Mouse (Mus musculus): ENCODE data around the gene Ldlrad3. TPM values are rescaled to one million over a fixed set of nuclear protein-coding genes. Genes with fewer than 3 reads are reported as not detected.

Gene Ldlrad3
- total and polyA plus RNA-seq, 3 experiments = 3.5 to 6.1 TPM; not detected in 1

- H3K4me1 ChIP-seq (ENCODE audit: control insufficient read depth in 1 of 2, insufficient read depth in 2 of 2, low read length in 2 of 2) = peaks cover 0 to 7% of the 10 kb centered on the region in 2 experiments; a peak in 1 of 4 replicates
- H3K9me3 ChIP-seq (replicated peaks; ENCODE audit: insufficient read depth, low read length) = no peaks in the 10 kb centered on the region
These were observed 10.3 kb downstream of the Ldlrad3 start for GRCm38 (mm10) chr2:102175741-102176433.

DNA sequence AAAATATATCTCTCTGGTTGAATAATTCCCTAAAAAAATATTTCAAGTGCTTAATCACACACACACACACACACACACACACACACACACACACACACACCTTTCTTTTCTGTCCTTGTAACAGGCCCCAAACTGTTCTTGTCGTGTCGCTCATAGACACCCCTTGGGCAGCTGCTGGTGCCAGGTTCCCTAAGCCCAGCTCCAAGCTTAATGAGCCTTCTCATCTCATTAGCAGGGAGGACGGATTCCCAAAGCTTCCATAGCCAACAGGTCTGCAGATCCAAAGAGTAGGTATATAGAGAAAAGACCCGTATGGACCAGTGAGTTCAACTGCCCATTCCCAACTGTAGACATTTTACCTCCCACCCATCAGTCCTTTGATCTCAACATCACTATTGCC, 13.7 kb downstream of the Ldlrad3 start:
- no peak overlapping the region for H3K4me3 ChIP-seq (ENCODE audit: control insufficient read depth in 1 of 2, insufficient read depth in 1 of 2, low read depth in 2 of 2, low read length in 2 of 2)
- no peak for DNase-seq (ENCODE audit: low read depth, low spot score)
- H3K9me3 ChIP-seq (replicated peaks; ENCODE audit: insufficient read depth, low read length) = no peaks in the 10 kb centered on the region
- no peak overlapping the region for H3K27ac ChIP-seq (ENCODE audit: control insufficient read depth, low read depth, low read length)
- no peaks in the 10 kb centered on the region for H3K79me2 ChIP-seq (ENCODE audit: control insufficient read depth, insufficient read depth, low read length, poor library complexity)
- H3K4me1 ChIP-seq (ENCODE audit: control insufficient read depth in 1 of 2, insufficient read depth in 2 of 2, low read length in 2 of 2) = peaks cover 0 to 6% of the 10 kb centered on the region in 2 experiments; a peak in 1 of 4 replicates
- H3K36me3 ChIP-seq (ENCODE audit: control insufficient read depth in 1 of 2, insufficient read depth in 2 of 2, low read length in 2 of 2) = peaks cover 0 to 5% of the 10 kb centered on the region in 2 experiments; a peak in 2 of 4 replicates
- no peaks in the 10 kb centered on the region for H3K27me3 ChIP-seq (ENCODE audit: control insufficient read depth in 1 of 2, insufficient read depth in 2 of 2, low read length in 2 of 2)
- H3K9ac ChIP-seq (ENCODE audit: control insufficient read depth, low read depth, low read length, poor library complexity, severe bottlenecking) = no peak overlapping the region
- TF ChIP-seq UBTF (IDR thresholded peaks at IDR 0.05; ENCODE audit: borderline replicate concordance, insufficient read depth, low read depth, low read length) = no peak
- TF ChIP-seq MEF2A (IDR thresholded peaks at IDR 0.05; ENCODE audit: extremely low read depth, insufficient replicate concordance, low read depth, low read length, poor library complexity, severe bottlenecking) = no peak
- TF ChIP-seq JUND (IDR thresholded peaks at IDR 0.05; ENCODE audit: low read depth, low read length) = no peak
- no peak for TF ChIP-seq MAX (IDR thresholded peaks at IDR 0.05; ENCODE audit: low read length)
- TF ChIP-seq USF2 (IDR thresholded peaks at IDR 0.05; ENCODE audit: borderline replicate concordance in 1 of 2, insufficient read depth in 1 of 2, low read depth in 1 of 2, low read length in 2 of 2) = no peak
- TF ChIP-seq SIN3A (IDR thresholded peaks at IDR 0.05; ENCODE audit: low read length) = no peak
- TF ChIP-seq TBP (IDR thresholded peaks at IDR 0.05; ENCODE audit: low read depth, low read length) = no peak
- no peak for TF ChIP-seq RCOR1 (IDR thresholded peaks at IDR 0.05; ENCODE audit: low read depth, low read length)
- TF ChIP-seq TCF12 (IDR thresholded peaks at IDR 0.05; ENCODE audit: low read depth, low read length) = no peak
- no peak for TF ChIP-seq HCFC1 (IDR thresholded peaks at IDR 0.05; ENCODE audit: low read depth, low read length)
- TF ChIP-seq TAL1 (IDR thresholded peaks at IDR 0.05; ENCODE audit: low read length) = no peak
- no peak for TF ChIP-seq GABPA (IDR thresholded peaks at IDR 0.05; ENCODE audit: low read depth, low read length)
- no peak for TF ChIP-seq POLR2AphosphoS2 (IDR thresholded peaks at IDR 0.05; ENCODE audit: low read length)

More at GRCm38 (mm10) chr2:102175741-102176433, 10.3 kb downstream of the Ldlrad3 start:
- no peak overlapping the region for H3K4me3 ChIP-seq (ENCODE audit: control insufficient read depth in 1 of 2, insufficient read depth in 1 of 2, low read depth in 2 of 2, low read length in 2 of 2)
- H3K79me2 ChIP-seq (ENCODE audit: control insufficient read depth, insufficient read depth, low read length, poor library complexity) = no peaks in the 10 kb centered on the region
- H3K9ac ChIP-seq (ENCODE audit: control insufficient read depth, low read depth, low read length, poor library complexity, severe bottlenecking) = no peak overlapping the region
- TF ChIP-seq ETS1 (IDR thresholded peaks at IDR 0.05; ENCODE audit: low read depth, low read length) = no peak
- no peak for TF ChIP-seq ELF1 (IDR thresholded peaks at IDR 0.05; ENCODE audit: low read depth, low read length)
- no peak for TF ChIP-seq GATA1 (IDR thresholded peaks at IDR 0.05; ENCODE audit: low read depth, low read length)
- no peak for TF ChIP-seq E2F4 (IDR thresholded peaks at IDR 0.05; ENCODE audit: borderline replicate concordance, low read depth, low read length)
- no peak for TF ChIP-seq CTCF (IDR thresholded peaks at IDR 0.05 in 2 of 3, conservative IDR thresholded peaks at IDR 0.05 in 1 of 3; ENCODE audit: control insufficient read depth in 1 of 3, insufficient read depth in 1 of 3, low read depth in 2 of 3, low read length in 3 of 3, poor library complexity in 1 of 3, severe bottlenecking in 1 of 3)
- no peak for TF ChIP-seq RCOR1 (IDR thresholded peaks at IDR 0.05; ENCODE audit: low read depth, low read length)
- no peak for TF ChIP-seq ZKSCAN1 (IDR thresholded peaks at IDR 0.05; ENCODE audit: low read depth, low read length)
- no peak for TF ChIP-seq TAL1 (IDR thresholded peaks at IDR 0.05; ENCODE audit: low read length)
- no peak for TF ChIP-seq POLR2AphosphoS2 (IDR thresholded peaks at IDR 0.05; ENCODE audit: low read length)
- no peak for TF ChIP-seq RAD21 (IDR thresholded peaks at IDR 0.05; ENCODE audit: low read depth, low read length)
- TF ChIP-seq POLR2AphosphoS5 (IDR thresholded peaks at IDR 0.05; ENCODE audit: borderline replicate concordance, low read depth, low read length) = no peak
- TF ChIP-seq MAZ (IDR thresholded peaks at IDR 0.05; ENCODE audit: low read depth, low read length) = no peak
- no peak for TF ChIP-seq JUND (IDR thresholded peaks at IDR 0.05; ENCODE audit: low read depth, low read length)
- no peak for TF ChIP-seq KAT2A (conservative IDR thresholded peaks at IDR 0.05; ENCODE audit: low read depth, low read length)
- no peak for TF ChIP-seq SIN3A (IDR thresholded peaks at IDR 0.05; ENCODE audit: low read length)
- TF ChIP-seq GABPA (IDR thresholded peaks at IDR 0.05; ENCODE audit: low read depth, low read length) = no peak
- no peak for TF ChIP-seq ZMIZ1 (IDR thresholded peaks at IDR 0.05; ENCODE audit: low read depth, low read length)
- TF ChIP-seq USF2 (IDR thresholded peaks at IDR 0.05; ENCODE audit: borderline replicate concordance in 1 of 2, insufficient read depth in 1 of 2, low read depth in 1 of 2, low read length in 2 of 2) = no peak
- TF ChIP-seq MXI1 (IDR thresholded peaks at IDR 0.05; ENCODE audit: low read depth, low read length) = no peak
- TF ChIP-seq MYC (IDR thresholded peaks at IDR 0.05; ENCODE audit: low read depth, low read length) = no peak
- H3K27ac ChIP-seq (ENCODE audit: control insufficient read depth, low read depth, low read length) = no peak overlapping the region
- H3K36me3 ChIP-seq (ENCODE audit: control insufficient read depth in 1 of 2, insufficient read depth in 2 of 2, low read length in 2 of 2) = peaks cover 0 to 5% of the 10 kb centered on the region in 2 experiments; a peak in 2 of 4 replicates
- H3K27me3 ChIP-seq (ENCODE audit: control insufficient read depth in 1 of 2, insufficient read depth in 2 of 2, low read length in 2 of 2) = no peaks in the 10 kb centered on the region
- DNase-seq (ENCODE audit: low read depth, low spot score) = no peak
